Mouse (Mus musculus) cerebellum, adult 11-12 months (tissue): ENCODE measurements around the gene Caln1.

Experiments used
- DNase-seq: peaks from one replicate; pipeline ENCODE4 v3.0.0; 2022

The Caln1 gene

GRCm38 (mm10) chr5:130395142-130395541, 25.9 kb downstream of the Caln1 start:
- DNase-seq, result no peak

DNA sequence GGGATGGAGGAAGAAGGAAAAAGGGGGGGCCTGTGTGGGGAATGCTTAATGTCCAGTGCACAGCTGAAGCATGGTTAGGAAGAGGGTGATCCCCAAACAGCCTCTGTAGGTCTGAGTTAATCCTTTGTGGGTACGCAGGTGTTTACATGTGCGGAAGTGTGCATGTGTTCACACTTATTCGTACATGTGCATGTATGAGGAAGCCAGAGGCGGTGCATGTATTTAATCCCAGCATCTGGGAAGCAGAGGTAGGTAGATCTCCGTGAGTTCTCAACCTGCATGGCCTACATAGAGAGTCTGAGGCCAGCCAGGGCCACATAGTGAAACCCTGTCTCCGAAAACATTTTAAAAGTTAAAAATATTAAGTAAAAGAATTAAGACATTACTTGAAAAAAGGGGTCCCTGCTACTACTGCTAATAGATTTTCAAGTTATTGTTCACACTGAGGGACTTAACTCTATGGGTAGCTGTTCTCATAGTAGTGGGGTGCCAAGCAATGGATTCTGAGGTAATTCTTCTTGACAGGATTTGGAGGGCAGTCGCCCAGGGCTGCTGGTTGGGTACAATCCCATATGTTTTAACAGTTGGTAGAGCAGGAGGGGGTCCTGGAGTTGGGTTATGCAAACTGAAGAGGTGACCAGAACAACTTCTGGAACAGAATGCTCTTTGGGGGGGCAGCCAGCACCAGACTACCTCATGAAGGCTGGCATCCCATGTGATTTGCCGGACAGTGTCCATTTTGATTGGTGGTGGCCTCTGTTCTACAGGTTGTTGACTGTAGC, 31.1 kb downstream of the Caln1 start:
- DNase-seq, result peak; percentile 98

DNA sequence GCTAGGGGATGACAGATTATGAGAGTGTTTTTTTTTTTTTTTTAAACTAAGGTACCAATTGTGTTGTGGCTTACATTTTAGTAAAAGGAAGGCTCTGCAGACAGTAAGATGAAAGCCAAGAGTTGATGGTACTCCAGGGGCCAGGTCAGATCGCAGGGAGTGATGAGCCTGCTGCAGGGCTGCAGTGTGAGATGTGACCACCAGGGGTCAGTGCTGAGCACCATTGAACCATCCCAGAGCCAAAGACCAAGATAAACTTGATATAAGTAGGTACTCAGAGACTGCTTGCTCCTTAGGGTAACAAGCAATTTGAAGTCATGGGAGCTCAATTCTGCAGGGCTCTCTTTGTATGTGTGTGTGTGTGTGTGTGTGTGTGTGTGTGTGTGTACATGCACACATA, 35.9 kb downstream of the Caln1 start:
- DNase-seq, result peak; percentile 69

DNA sequence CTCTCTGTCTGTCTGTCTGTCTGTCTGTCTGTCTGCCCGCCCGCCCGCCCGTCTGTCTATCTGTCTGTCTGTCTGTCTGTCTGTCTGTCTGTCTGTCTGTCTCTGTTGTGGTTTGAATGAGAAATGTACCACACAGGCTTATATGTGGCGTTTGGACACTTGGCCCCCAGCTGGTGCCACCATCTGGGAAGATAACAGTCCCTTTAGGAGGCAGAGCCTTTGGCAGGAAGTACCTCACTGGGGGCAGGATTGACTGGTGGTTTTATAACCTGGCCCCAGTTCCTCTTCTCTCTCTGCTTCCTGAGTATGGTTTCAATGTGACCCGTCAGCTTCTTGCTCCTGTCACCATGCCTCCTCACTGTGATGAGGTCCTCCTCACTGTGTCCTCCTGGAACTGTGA, 40.5 kb downstream of the Caln1 start:
- DNase-seq, result peak; percentile 61

GRCm38 (mm10) chr5:130411516-130411915, 42.3 kb downstream of the Caln1 start:
- DNase-seq, result no peak

GRCm38 (mm10) chr5:130447438-130447837, 78.2 kb downstream of the Caln1 start:
- peak; percentile 58 for DNase-seq

GRCm38 (mm10) chr5:130448491-130448890, 79.2 kb downstream of the Caln1 start:
- DNase-seq, result no peak

GRCm38 (mm10) chr5:130448931-130449856, 79.9 kb downstream of the Caln1 start:
- DNase-seq, result peak; percentile 63

GRCm38 (mm10) chr5:130450031-130450541, 80.8 kb downstream of the Caln1 start:
- DNase-seq, result peak; percentile 56

GRCm38 (mm10) chr5:130458076-130458475, 88.8 kb downstream of the Caln1 start:
- peak; percentile 77 for DNase-seq

DNA sequence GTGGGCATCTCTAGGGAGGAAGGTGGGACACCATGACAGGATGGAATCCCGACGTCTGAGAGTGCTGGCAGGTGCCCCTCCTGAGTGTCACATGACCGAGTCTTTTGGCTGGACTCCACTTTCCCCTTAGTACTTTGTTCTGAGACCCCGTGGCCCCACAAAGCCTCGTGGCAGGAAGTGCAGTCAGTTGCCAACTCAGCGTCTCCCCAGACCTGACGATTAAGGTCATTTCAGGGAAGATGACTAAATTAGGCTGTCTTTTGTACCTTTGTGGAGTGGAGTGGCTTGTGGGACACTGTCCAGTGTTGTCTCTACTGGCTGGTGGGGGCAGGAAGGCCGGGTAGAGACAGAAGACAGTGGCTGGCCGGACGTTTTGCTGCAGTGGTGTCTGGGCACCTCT, 103.0 kb downstream of the Caln1 start:
- DNase-seq, result peak; percentile 37

GRCm38 (mm10) chr5:130474876-130475275, 105.6 kb downstream of the Caln1 start:
- DNase-seq, result peak; percentile 93

DNA sequence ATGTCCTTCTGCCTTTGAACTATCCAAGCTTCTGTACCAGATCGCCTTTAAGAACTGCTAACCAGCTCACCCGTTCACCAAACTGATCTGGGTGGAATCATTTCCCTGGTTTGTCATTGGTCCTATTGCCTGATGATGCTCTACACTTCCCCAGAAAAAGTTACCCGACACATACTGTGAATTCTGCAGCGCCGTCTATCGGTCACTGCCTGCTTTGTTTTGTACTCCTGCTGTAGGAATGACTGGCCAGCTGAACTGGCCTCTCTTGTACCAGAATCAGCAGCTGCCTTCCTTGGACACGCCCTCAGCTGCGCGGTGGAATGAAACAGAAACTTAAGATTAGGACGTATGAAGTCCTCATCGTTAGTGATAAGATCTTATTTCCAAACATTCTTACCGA, 107.5 kb downstream of the Caln1 start:
- no peak for DNase-seq

DNA sequence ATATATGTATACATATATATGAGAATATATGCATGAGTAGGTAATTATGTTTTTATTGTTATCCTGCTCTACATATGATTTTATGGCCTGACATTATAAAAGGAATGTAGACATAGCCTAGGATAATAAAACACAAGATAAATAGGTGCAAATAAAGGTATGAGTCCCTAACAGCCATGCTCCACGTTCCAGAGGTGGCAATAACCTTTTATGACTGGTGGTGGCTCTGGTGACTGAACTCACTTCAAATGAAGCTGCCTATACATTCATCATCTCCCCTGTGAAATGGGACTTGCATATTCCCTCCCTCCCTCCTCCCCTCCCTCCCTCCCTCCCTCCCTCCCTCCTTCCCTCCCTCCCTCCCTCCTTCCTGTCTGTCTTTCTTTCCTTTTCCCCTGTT, 111.0 kb downstream of the Caln1 start:
- DNase-seq, result no peak

- no peak for DNase-seq
Observed at GRCm38 (mm10) chr5:130491471-130491870, 122.2 kb downstream of the Caln1 start.

GRCm38 (mm10) chr5:130492305-130492704, 123.0 kb downstream of the Caln1 start:
- peak; percentile 53 for DNase-seq

DNA sequence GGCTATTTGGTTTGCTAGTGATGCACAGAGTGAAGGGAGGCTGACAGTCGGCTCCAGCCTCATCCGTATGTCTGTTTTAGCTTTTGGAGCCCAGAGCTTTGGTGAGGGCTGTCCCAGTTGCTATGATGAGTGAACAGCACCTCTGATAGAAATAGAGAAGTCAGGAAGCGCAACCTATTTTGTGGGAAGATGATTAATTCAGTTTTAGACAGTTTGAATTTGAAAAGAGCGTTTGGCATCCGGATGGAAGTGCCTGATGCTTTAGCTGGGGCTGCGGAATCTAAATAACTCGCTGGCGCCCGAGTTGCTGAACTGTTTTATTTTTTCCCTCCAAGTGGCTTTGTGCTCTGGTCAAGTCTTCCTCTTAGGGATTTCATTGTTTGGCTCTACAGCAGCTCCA, 133.3 kb downstream of the Caln1 start:
- no peak for DNase-seq

- DNase-seq, result no peak
Observed at GRCm38 (mm10) chr5:130504891-130505290, 135.6 kb downstream of the Caln1 start.

DNA sequence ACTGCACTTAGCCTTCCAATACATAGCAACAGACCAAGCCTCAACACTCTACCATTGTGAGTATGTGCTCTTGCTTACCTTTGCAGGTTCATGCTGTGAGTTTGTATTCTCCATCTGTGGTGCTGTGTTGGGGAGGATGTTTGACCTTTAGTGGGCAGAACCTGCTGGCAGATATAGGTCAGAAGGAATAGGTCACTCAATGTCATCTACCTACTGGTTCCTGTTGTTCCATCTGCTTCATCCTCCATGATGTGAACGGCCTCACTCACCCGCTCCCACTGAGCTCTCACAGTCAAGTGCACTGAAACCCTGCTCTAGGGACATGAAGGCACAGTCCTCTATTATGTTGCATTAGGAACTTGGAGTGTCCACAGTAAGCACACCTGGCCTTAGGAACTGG, 141.3 kb downstream of the Caln1 start:
- no peak for DNase-seq

- DNase-seq, result no peak
Observed at GRCm38 (mm10) chr5:130515395-130515794, 146.1 kb downstream of the Caln1 start.

- no peak for DNase-seq
Observed at GRCm38 (mm10) chr5:130520527-130520926, 151.3 kb downstream of the Caln1 start.

DNA sequence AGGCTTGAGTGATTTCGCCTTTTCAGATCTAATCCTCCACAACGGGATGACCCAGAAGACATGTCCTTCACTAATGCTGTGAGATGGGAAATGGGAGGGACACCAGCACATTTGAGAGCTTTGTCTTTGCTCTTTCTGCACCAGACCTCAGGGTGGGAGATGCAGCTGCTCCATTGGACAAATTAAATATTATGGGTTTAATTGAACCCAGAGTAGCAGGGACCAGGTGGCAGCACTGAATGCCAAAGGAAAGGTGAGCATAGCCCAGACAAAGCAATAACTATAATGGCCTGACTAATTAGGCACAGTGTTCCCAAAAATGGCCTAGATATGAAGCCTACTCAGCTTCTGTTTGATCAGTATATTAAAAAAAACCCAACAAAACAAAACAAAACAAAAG, 158.2 kb downstream of the Caln1 start:
- DNase-seq, result no peak

DNA sequence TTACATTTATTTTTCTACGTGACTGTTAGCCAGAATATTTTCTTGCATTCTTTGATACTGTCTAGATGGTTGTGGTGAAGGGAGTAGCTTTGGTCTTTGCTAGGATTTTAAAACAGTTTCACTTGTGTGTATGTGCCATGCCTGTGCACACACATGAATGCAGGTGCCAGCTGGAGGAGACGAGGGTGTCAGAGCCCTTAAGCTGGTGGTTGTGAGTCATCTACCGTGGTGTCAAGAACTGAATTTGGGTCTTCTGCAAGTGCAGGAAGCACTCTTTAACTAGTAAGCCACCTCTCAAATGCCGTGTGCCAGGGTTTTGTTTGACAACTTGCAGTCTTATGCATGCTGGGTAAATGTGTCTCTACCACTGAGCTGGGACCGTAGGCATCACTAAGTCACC, 178.2 kb downstream of the Caln1 start:
- DNase-seq, result no peak

- DNase-seq, result no peak
Observed at GRCm38 (mm10) chr5:130553916-130554315, 184.7 kb downstream of the Caln1 start.
